Mouse (Mus musculus): ENCODE results near the gene 4930467E23Rik.
"Not testable (repeated sequence)": the region's sequence is repeated elsewhere in the genome, so short reads cannot be mapped to it uniquely, and the experiment has no call there.

4930467E23Rik gene

GRCm38 (mm10) chr8:19781328-19782114 lies 52.1 kb downstream of the 4930467E23Rik start:
- not testable (repeated sequence) for DNase-seq (ENCODE audit: low spot score in 2 of 2)

- DNase-seq (ENCODE audit: low spot score in 2 of 2) = peak in 1 of 2 experiments; percentile 27
Observed at GRCm38 (mm10) chr8:19782736-19783135, 53.4 kb downstream of the 4930467E23Rik start.

GRCm38 (mm10) chr8:19783860-19784259 lies 54.5 kb downstream of the 4930467E23Rik start:
- DNase-seq (ENCODE audit: low spot score in 2 of 2) = not testable (repeated sequence)

- peak; percentile 99 to 100 for DNase-seq (ENCODE audit: low spot score in 2 of 2)
Observed at GRCm38 (mm10) chr8:19784554-19785364, 55.4 kb downstream of the 4930467E23Rik start.

- DNase-seq (ENCODE audit: low spot score in 2 of 2) = not testable (repeated sequence)
Observed at GRCm38 (mm10) chr8:19792696-19793095, 63.3 kb downstream of the 4930467E23Rik start.

Measured in frontal cortex, postnatal 10 days (tissue).